Mouse (Mus musculus) lung, adult 2 months (tissue): ENCODE results near the gene Nmt1. TPM values are rescaled to one million over a fixed set of nuclear protein-coding genes. Genes with fewer than 3 reads are reported as not detected.

Experiments
- DNase-seq: peaks from one replicate; pipeline ENCODE4 v3.0.0; 2022
- H3K4me1 ChIP-seq: fragments of 200-500 bp; 2 replicates; pipeline ENCODE4 v1.6.1; 2011; ENCODE audit warnings: low read length; ENCODE audit not compliant: control insufficient read depth, insufficient read depth
- H3K4me3 ChIP-seq: fragments of 200-500 bp; replicated peaks from 2 replicates; pipeline ENCODE3; 2011; ENCODE audit warnings: low read depth, mild to moderate bottlenecking, control low read depth, low read length; ENCODE audit errors: extremely low read depth
- CTCF ChIP-seq: fragments of 200-500 bp; IDR thresholded peaks from 2 replicates; pipeline ENCODE4 v1.5.1; 2011; ENCODE audit warnings: mild to moderate bottlenecking, low read length, control low read depth; ENCODE audit not compliant: insufficient read depth
- POLR2A ChIP-seq: fragments of 200-500 bp; IDR thresholded peaks from 2 replicates; pipeline ENCODE4 v1.6.1; 2011; ENCODE audit warnings: low read depth, mild to moderate bottlenecking, control low read depth, low read length, borderline replicate concordance; ENCODE audit errors: extremely low read depth
- WGBS: fragments of 180-500 bp; shearing (Covaris S2); methylation state at CpG from one replicate; pipeline ENCODE4 v1.1.7; 2018; 5-methylcytosine and 5-hydroxymethylcytosine counted together
- polyA plus RNA-seq: library from polyadenylated mRNA; depleted of rRNA; stranded (reverse); fragments of >200 nt; gene quantifications from 2 replicates; pipeline ENCODE4 v1.2.3, GENCODE M21; 2012

Nmt1 gene
- polyA plus RNA-seq, 1 experiment = 32.2 TPM

GRCm38 (mm10) chr11:102993420-102994029, 34.5 kb upstream of the Nmt1 start:
- WGBS = 72% methylated on average over 17 of the region's 17 CpGs
- peaks cover 6% of the 10 kb centered on the region for H3K4me1 ChIP-seq
- no peak for DNase-seq
- no peak overlapping the region for H3K4me3 ChIP-seq
- no peak for TF ChIP-seq POLR2A
- no peak for TF ChIP-seq CTCF

DNA sequence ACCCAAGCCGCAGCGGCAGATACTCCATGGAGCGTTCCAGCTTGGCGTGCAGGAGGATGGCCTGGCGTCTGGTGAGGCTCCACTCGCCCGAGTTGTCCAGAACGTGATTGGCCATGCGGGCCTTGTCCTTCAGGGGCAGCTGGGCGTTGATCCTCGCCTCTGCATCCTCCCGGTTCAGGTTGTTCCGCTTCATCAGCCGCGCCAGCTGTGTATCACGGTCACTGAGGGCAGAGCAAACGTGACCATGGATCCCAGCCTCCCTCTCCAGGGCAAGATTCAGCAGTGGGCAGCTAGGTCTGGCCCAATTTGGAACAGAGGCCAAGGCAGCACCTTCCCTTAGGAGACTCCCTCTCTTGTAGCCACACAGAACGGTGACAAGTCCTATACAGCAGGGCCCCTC, 33.0 kb upstream of the Nmt1 start:
- Histone ChIP-seq H3K4me3 (no peak overlapping the region), H3K4me1 (peaks cover 10% of the 10 kb centered on the region)
- 93% methylated on average over 18 of the region's 18 CpGs for WGBS
- no peak for DNase-seq
- TF ChIP-seq CTCF (no peak), POLR2A (no peak)

GRCm38 (mm10) chr11:102996385-102996784, 31.6 kb upstream of the Nmt1 start:
- Histone ChIP-seq H3K4me1 (peaks cover 9% of the 10 kb centered on the region), H3K4me3 (no peak overlapping the region)
- no peak for DNase-seq
- no peak for TF ChIP-seq POLR2A
- WGBS = 78% methylated on average over 7 of the region's 7 CpGs

GRCm38 (mm10) chr11:102996991-102997770, 30.8 kb upstream of the Nmt1 start:
- 94% methylated on average over 12 of the region's 12 CpGs for WGBS
- Histone ChIP-seq H3K4me3 (no peak overlapping the region), H3K4me1 (peaks cover 9% of the 10 kb centered on the region)
- DNase-seq = no peak
- no peak for TF ChIP-seq POLR2A
- no peak for TF ChIP-seq CTCF

DNA sequence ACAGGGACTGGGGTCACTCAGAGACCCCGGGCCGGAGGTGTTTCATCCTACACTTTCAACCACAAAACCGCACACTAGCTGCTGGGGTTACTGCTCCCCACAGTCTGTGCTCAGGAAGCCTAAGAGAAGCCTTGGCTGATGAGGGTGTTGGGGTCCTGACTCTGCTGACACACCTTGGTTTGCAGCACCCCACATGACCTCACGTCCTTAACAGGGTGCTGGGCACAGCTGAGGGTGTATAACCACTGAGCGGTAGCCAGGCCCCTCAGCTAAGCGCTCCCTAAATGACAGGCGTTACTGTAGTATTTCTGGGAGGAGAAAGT, 29.8 kb upstream of the Nmt1 start:
- TF ChIP-seq POLR2A (no peak), CTCF (no peak)
- WGBS = 72% methylated on average over 7 of the region's 7 CpGs
- DNase-seq = no peak
- no peak overlapping the region for H3K4me3 ChIP-seq
- H3K4me1 ChIP-seq = peaks cover 11% of the 10 kb centered on the region

GRCm38 (mm10) chr11:102998577-102999316, 29.2 kb upstream of the Nmt1 start:
- TF ChIP-seq POLR2A (no peak), CTCF (no peak)
- Histone ChIP-seq H3K4me3 (no peak overlapping the region), H3K4me1 (peaks cover 11% of the 10 kb centered on the region)
- WGBS = 37% methylated on average over 14 of the region's 14 CpGs
- DNase-seq = no peak

- H3K4me1 ChIP-seq = peaks cover 11% of the 10 kb centered on the region
- WGBS = 71% methylated on average over 14 of the region's 14 CpGs
- H3K4me3 ChIP-seq = no peak overlapping the region
- TF ChIP-seq CTCF = no peak
- TF ChIP-seq POLR2A = no peak
- no peak for DNase-seq
Observed at GRCm38 (mm10) chr11:102999317-102999970, 28.5 kb upstream of the Nmt1 start.

DNA sequence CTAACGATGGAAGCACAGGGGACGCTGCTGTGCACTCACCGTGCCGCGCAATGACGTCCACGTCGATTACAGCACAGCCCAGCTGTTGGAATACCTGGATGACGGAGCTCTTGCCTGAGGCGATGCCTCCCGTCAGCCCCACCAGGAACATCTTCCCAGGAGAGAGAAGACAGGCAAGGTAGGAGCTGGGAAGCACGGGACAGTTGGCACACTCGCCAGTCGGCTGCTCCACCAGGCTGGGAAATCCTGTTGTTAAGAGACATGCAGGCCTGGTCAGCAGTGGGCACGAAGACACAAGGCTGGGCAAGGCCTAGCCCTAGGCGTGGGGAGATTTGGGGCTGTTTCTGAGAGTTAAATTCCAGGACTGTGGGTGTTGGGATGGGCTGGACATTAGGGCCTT, 27.9 kb upstream of the Nmt1 start:
- WGBS = 90% methylated on average over 16 of the region's 16 CpGs
- H3K4me1 ChIP-seq = peaks cover 11% of the 10 kb centered on the region
- no peak for DNase-seq

DNA sequence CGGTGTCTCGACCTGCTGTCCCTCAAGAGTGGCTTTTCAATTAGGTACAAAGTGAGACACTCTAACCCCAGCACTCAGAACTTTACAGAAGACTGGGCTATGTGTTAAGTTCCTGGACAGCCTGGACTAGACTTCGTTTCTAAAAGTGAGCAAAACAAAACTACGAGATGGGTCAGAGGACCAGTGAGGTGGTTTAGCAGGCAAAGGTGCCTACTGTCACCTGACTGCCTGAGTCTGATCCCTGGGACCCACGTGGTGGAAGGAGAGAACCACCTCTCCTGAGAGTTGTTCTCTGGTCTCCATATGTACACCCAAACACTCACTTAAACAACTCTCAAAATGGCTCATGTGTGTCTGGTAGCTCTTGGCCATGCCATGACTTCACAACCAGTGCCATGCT, 26.9 kb upstream of the Nmt1 start:
- TF ChIP-seq POLR2A = no peak
- no peak for TF ChIP-seq CTCF
- H3K4me1 ChIP-seq = peaks cover 11% of the 10 kb centered on the region
- 72% methylated on average over 5 of the region's 5 CpGs for WGBS
- H3K4me3 ChIP-seq = no peak overlapping the region
- no peak for DNase-seq

More for the DNA sequence above, 27.9 kb upstream of the Nmt1 start:
- no peak overlapping the region for H3K4me3 ChIP-seq
- TF ChIP-seq CTCF = no peak
- no peak for TF ChIP-seq POLR2A
